Mouse (Mus musculus): ENCODE measurements around the gene Pold1. TPM values are rescaled to one million over a fixed set of nuclear protein-coding genes. Genes with fewer than 3 reads are reported as not detected.

Pold1 gene
- total RNA-seq (2023), result 38.8 and 52.2 TPM in 2 replicates

GRCm38 (mm10) chr7:44548497-44549087, at the start of gene Pold1:
TSS of gene Pold1 (minus strand) at chr7:44548849.

DNA sequence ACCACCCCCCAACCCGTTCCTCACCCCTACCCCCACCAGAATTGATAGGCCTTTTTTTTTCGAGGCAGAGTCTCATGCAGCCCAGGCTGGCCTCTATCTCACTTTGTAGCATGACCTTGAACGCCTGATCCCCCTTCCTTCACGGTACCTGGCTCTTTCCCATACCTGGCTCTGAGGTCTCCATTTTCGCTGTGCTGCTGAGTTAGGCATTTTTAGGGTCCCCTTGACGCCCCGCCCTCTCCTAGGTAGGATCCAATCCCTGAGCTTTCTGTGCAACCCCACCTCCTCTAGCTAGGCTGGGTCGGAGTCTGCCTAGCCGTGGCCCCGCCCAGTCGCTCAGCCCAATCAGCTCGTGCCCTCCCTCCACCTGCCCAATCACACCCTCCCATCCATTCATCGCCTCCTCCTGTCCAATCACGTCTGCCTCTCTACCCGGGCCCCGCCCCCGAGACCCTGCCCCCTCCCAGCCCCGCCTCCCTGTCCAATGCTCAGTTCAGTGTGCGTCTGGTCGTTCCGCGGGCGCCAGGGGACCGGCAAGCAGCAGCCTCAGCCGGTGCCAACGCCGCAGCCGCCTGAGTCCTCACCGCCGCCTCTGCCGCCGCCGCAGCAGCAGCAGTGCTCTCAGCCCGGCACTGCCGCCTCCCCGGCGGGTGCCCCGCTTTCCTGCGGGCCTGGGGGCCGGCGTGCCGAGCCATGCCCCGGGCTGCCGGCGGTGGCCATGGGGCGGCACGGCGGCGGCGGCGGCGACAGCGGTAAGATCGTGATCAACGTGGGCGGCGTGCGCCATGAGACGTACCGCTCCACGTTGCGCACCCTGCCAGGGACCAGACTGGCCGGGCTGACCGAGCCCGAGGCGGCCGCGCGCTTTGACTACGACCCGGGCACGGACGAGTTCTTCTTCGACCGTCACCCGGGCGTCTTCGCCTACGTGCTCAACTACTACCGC, 42.0 kb upstream of the Pold1 start, which contains the start of gene Kcnc3:
TSS of gene Kcnc3 (plus strand) at position 263 of the 946 bp plus-strand sequence.

DNA sequence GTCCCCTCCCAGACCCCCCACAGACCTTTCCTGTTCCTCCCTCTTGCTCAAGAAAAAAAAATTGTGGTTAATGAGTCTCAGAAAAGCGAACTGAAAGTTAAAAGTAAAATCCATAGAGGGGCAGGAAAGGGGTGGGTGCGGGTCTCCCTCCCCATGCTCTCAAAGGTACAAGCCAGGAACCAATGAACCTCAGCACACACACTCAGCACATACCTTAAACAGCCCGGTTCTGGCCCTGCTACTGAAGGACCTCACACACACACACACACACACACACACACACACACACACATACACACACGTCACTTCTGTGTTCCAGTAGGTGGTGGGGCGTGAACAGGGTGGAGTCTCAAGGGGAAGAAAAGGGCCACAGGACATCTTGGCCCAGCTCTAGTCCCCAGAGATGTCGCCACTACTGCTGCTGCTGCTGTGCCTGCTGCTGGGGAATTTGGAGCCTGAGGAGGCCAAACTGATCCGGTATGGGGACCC, 23.6 kb upstream of the Pold1 start, which contains the start of gene Napsa:
TSS of gene Napsa (plus strand) at position 168 of the 489 bp plus-strand sequence.

DNA sequence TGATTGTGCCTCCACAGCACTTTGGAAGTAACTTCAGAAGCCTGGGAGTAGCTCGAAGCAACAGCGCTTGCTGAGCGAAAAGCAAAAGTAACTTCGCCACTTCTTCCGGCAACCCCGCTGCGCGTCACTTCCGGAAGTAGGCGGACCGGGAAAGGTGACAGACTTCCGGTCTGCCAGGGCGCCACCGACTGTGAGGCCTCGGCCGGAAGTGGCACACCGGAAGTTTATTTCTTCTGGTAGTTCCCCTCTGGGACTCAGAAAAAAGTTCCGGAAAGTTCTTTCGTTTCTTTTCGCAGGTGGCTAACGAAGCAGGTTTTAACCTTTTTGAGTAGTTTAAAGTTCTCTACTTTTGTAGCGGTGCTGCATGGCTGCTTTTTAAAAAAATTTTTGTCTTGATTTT, 5.2 kb upstream of the Pold1 start, which contains the start of gene Nr1h2:
TSS of gene Nr1h2 (minus strand) at position 126 of the 400 bp plus-strand sequence.

DNA sequence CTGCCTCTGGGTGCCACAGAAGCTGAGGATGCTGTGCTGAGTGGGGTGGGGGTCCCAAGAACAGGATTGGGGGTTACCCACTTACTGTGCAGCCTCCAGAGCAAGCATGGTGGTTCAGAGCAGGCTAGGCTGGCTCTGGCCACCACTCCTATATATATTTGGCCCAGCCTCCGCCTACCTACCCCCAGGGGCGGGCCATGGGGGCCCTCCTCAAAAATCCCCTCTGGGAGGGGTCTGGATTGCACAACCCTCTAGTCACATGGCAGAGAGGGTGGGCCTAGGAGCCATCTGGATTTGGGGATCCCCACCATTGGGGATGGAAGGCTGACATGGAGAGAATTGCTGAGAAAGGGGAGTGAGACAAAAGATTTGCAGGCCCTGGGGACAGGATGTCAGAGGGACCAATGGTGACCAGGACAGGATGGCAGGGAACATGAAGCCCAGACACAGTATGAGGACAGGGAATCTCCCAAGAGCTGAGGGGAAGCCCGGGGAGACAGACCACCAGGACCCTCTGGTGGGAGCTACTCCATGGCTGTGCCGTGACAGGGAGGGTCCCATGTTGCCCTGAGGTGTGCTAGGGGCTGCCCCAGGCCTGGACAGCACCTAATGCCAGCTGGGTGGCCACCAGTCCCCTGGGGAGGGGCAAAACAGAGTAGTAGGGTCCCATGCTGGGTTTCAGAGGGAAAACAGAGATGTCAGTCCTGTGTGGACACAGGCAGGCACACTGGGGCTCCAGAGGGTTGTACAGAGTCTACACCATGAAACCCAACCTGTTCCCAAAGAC, 16.5 kb downstream of the Pold1 start, which contains the start of gene Spib:
TSS of gene Spib (minus strand) at position 126 of the 787 bp plus-strand sequence.

DNA sequence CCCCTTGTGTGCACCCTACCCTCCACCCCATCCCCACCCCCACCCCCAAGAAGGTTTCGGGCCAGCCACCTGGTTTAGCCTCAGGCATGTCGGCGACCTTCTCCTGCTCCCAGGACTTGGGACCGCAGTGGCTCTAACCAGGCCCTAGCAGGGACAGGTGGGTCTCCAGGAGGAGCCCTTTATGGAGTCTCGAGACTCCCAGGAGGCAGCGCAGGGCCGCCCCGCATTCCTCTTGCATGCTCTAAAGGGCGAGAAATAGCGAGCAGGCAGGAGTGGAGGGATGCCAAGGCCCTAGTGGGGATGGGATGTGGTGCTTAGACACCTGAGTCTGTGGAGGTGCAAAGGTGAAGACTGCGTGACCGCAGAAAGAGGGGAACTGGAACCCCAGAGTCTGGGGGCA, 24.1 kb downstream of the Pold1 start, which contains the start of gene Mybpc2:
TSS of gene Mybpc2 (minus strand) at position 155 of the 400 bp plus-strand sequence.

DNA sequence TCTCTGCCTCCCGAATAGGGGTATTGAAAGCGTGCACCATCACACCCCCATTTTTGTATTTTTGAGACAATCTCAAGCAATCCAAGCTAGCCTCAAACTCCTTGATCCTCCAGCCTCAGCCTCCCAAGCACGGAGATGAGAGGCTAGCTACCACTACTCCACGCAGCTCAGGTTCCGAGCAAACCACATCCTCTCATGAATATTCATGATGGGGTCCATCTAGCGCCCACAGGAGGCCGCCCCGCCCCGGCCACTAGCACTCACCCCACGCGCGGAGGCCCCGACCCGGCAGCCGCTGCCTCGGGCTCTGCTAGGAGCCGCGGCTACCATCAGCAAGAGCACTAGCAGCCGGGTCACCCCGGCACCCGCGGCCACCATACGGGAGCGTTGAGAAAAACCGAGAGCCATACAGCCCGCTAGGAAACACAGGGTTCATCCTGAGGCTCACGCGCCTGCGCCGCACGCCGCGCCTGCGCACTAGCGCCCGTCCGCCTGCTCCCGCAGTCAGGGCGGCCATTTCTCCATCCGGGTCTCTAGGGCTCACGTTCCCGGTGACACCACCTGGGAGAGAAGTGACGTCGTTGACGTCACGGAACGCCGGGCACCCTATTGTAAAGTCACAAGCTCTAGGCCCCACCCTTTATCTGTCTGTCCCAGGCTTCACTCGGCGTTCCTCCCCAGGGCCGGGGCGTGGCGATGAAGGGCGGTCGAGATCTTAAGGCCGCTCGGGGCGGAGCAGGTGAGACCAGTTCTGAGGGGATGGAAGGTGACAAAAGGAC, 52.5 kb downstream of the Pold1 start, which contains the start of the genes Emc10 and Fam71e1:
TSS of gene Emc10 (minus strand) at position 538 of the 779 bp plus-strand sequence.
TSS of gene Fam71e1 (plus strand) at position 590 of the 779 bp plus-strand sequence.

Other genes with a start within 250 kb of the Pold1 start
- gene Clec11a, start 241.9 kb downstream of the Pold1 start, total RNA-seq (2023), result 0.29 and 0.51 TPM in 2 replicates
- 0.32 and 0.34 TPM in 2 replicates for gene Shank1, start 238.6 kb downstream of the Pold1 start, total RNA-seq (2023)
- gene Syt3, start 164.7 kb downstream of the Pold1 start, total RNA-seq (2023), result 0.41 TPM in 1 of 2 replicates, not detected in the other
- gene 1700008O03Rik, start 163.0 kb downstream of the Pold1 start, total RNA-seq (2023), result not detected in 2 replicates
- gene Lrrc4b, start 119.8 kb downstream of the Pold1 start, total RNA-seq (2023), result not detected in 2 replicates
- not detected in 2 replicates for gene Aspdh, start 83.5 kb downstream of the Pold1 start, total RNA-seq (2023)
- gene Josd2, start 80.9 kb downstream of the Pold1 start, total RNA-seq (2023), result 14.6 and 17.8 TPM in 2 replicates
- 23.0 and 29.1 TPM in 2 replicates for gene Emc10, start 52.3 kb downstream of the Pold1 start, total RNA-seq (2023)
- gene Fam71e1, start 52.3 kb downstream of the Pold1 start, total RNA-seq (2023), result 1.5 and 3.9 TPM in 2 replicates
- 0.41 and 0.88 TPM in 2 replicates for gene Mybpc2, start 24.2 kb downstream of the Pold1 start, total RNA-seq (2023)
- gene Spib, start 16.8 kb downstream of the Pold1 start, total RNA-seq (2023), result 2.8 and 6.0 TPM in 2 replicates
- gene Nr1h2, start 5.1 kb upstream of the Pold1 start, total RNA-seq (2023), result 406 and 408 TPM in 2 replicates
- gene Napsa, start 23.5 kb upstream of the Pold1 start, total RNA-seq (2023), result 124 and 134 TPM in 2 replicates
- 0.73 and 1.1 TPM in 2 replicates for gene Kcnc3, start 41.8 kb upstream of the Pold1 start, total RNA-seq (2023)
- gene Myh14, start 122.0 kb upstream of the Pold1 start, total RNA-seq (2023), result not detected in 2 replicates
- gene Izumo2, start 159.9 kb upstream of the Pold1 start, total RNA-seq (2023), result not detected in 2 replicates
- gene Vrk3, start 199.6 kb upstream of the Pold1 start, total RNA-seq (2023), result 43.2 and 46.2 TPM in 2 replicates
- 0.13 and 0.98 TPM in 2 replicates for gene Zfp473, start 202.2 kb upstream of the Pold1 start, total RNA-seq (2023)

Data from neutrophil, adult 65 days (primary cell).